8 mouse cellular contexts compared by ENCODE assay signal in genomic region chr2:31142505-31142904, GRCm38 (mm10). TPM values are rescaled to one million over a fixed set of nuclear protein-coding genes. Genes with fewer than 3 reads are reported as not detected.
DNase-seq lines count a peak whose midpoint lies in the region; ATAC-seq and TF ChIP-seq lines count a peak whose summit lies in the region.

No protein-coding gene starts in this region.

- peak overlapping the region; percentile 93 for H3K4me3 ChIP-seq in lung, embryonic 14.5 days (ENCODE audit: low read depth, low read length)
- peak overlapping the region; percentile 90 for H3K4me3 ChIP-seq in embryonic facial prominence, embryonic 13.5 days
- peak overlapping the region; percentile 85 for H3K4me3 ChIP-seq in intestine, embryonic 14.5 days (ENCODE audit: low read depth, low read length)
- H3K4me3 ChIP-seq in midbrain, embryonic 16.5 days (ENCODE audit: low read depth, low read length), result peak overlapping the region; percentile 75

- H3K36me3 ChIP-seq in lung, embryonic 14.5 days (ENCODE audit: insufficient read depth), result peaks cover 10% of the 10 kb centered on the region; the same call in 1 of the 2 replicates
- H3K36me3 ChIP-seq in embryonic facial prominence, embryonic 13.5 days, result peaks cover 14% of the 10 kb centered on the region
- peaks cover 13% of the 10 kb centered on the region for H3K36me3 ChIP-seq in intestine, embryonic 14.5 days (ENCODE audit: control insufficient read depth, insufficient read depth, low read length)
- H3K36me3 ChIP-seq in midbrain, embryonic 16.5 days (ENCODE audit: control insufficient read depth, insufficient read depth, low read length), result peaks cover 6% of the 10 kb centered on the region; the same call in 1 of the 2 replicates

- H3K27ac ChIP-seq in lung, embryonic 14.5 days (ENCODE audit: low read depth), result no peak overlapping the region
- peak overlapping the region; percentile 51 for H3K27ac ChIP-seq in embryonic facial prominence, embryonic 13.5 days
- H3K27ac ChIP-seq in intestine, embryonic 14.5 days (ENCODE audit: low read depth), result peak overlapping the region; percentile 87
- H3K27ac ChIP-seq in midbrain, embryonic 16.5 days (ENCODE audit: low read length), result peak overlapping the region; percentile 84

- intact Hi-C loops in left cerebral cortex, postnatal 10 days (cut with DNase I), result loop anchor here (10.0 kb wide), 2 partner anchors 88 to 118 kb away; no protein-coding TSS in a partner anchor

- no peaks in the 10 kb centered on the region for H3K9me3 ChIP-seq in lung, embryonic 14.5 days (ENCODE audit: low read depth, low read length)
- no peaks in the 10 kb centered on the region for H3K9me3 ChIP-seq in embryonic facial prominence, embryonic 13.5 days
- no peaks in the 10 kb centered on the region for H3K9me3 ChIP-seq in intestine, embryonic 14.5 days (ENCODE audit: control insufficient read depth, low read length)
- no peaks in the 10 kb centered on the region for H3K9me3 ChIP-seq in midbrain, embryonic 16.5 days (replicated peaks; ENCODE audit: control insufficient read depth, low read length, poor library complexity, severe bottlenecking)

- peak overlapping the region; percentile 92 for H3K4me2 ChIP-seq in lung, embryonic 14.5 days
- H3K4me2 ChIP-seq in embryonic facial prominence, embryonic 13.5 days, result peak overlapping the region; percentile 92
- H3K4me2 ChIP-seq in intestine, embryonic 14.5 days (ENCODE audit: low read length), result peak overlapping the region; percentile 93
- peak overlapping the region; percentile 87 for H3K4me2 ChIP-seq in midbrain, embryonic 16.5 days (ENCODE audit: low read length)

- no peak for DNase-seq in lung, embryonic 14.5 days
- DNase-seq in lung, postnatal 14 days, result no peak
- DNase-seq in intestine, embryonic 14.5 days (ENCODE audit: low spot score), result no peak
- no peak for DNase-seq in left cerebral cortex, postnatal 10 days (ENCODE audit: extremely low spot score in 1 of 2, low spot score in 2 of 2)
- no peak for DNase-seq in layer of hippocampus, postnatal 10 days (ENCODE audit: low spot score in 2 of 2)
- no peak for DNase-seq in adrenal gland, adult (ENCODE audit: inconsistent age in 2 of 2, low spot score in 1 of 2)

- WGBS in lung, embryonic 14.5 days, result 20% methylated on average over 3 of the region's 3 CpGs
- 29% methylated on average over 3 of the region's 3 CpGs for WGBS in embryonic facial prominence, embryonic 13.5 days
- WGBS in intestine, embryonic 14.5 days, result 13% methylated on average over 3 of the region's 3 CpGs
- 29% methylated on average over 3 of the region's 3 CpGs for WGBS in midbrain, embryonic 16.5 days

- H3K4me1 ChIP-seq in lung, embryonic 14.5 days (ENCODE audit: insufficient read depth), result peaks cover 11% of the 10 kb centered on the region; the same call in 1 of the 2 replicates
- peaks cover 32% of the 10 kb centered on the region for H3K4me1 ChIP-seq in embryonic facial prominence, embryonic 13.5 days
- H3K4me1 ChIP-seq in intestine, embryonic 14.5 days (replicated peaks; ENCODE audit: control insufficient read depth, insufficient read depth, low read length), result peaks cover 20% of the 10 kb centered on the region
- H3K4me1 ChIP-seq in midbrain, embryonic 16.5 days (ENCODE audit: control insufficient read depth, insufficient read depth, low read length), result peaks cover 10% of the 10 kb centered on the region

- peak; percentile 17; the same call in 1 of the 2 replicates for TF ChIP-seq CTCF in lung, embryonic 14.5 days (IDR thresholded peaks at IDR 0.05; ENCODE audit: low read depth)

- peak overlapping the region; percentile 85 for H3K9ac ChIP-seq in lung, embryonic 14.5 days
- H3K9ac ChIP-seq in embryonic facial prominence, embryonic 13.5 days, result peak overlapping the region; percentile 96
- H3K9ac ChIP-seq in intestine, embryonic 14.5 days (ENCODE audit: low read length), result peak overlapping the region; percentile 93; the same call in 1 of the 2 replicates
- 0 out of 2 replicates have a peak overlapping the region, but pooled peaks have one; percentile 96 for H3K9ac ChIP-seq in midbrain, embryonic 16.5 days (ENCODE audit: low read depth, low read length)

- no peaks in the 10 kb centered on the region for H3K27me3 ChIP-seq in lung, embryonic 14.5 days (ENCODE audit: insufficient read depth, low read length)
- H3K27me3 ChIP-seq in embryonic facial prominence, embryonic 13.5 days, result no peaks in the 10 kb centered on the region
- H3K27me3 ChIP-seq in intestine, embryonic 14.5 days (replicated peaks; ENCODE audit: control insufficient read depth, insufficient read depth, low read length), result no peaks in the 10 kb centered on the region
- no peaks in the 10 kb centered on the region for H3K27me3 ChIP-seq in midbrain, embryonic 16.5 days (ENCODE audit: control insufficient read depth, insufficient read depth, low read depth, low read length)

- ATAC-seq in lung, embryonic 14.5 days (ENCODE audit: insufficient read depth), result no peak
- no peak for ATAC-seq in embryonic facial prominence, embryonic 13.5 days (ENCODE audit: insufficient number of reproducible peaks, insufficient read depth, low FRiP score, low TSS enrichment, low read depth)
- 0 out of 2 replicates have a peak, but pooled peaks have one; percentile 37 for ATAC-seq in intestine, embryonic 14.5 days (replicated peaks; ENCODE audit: low FRiP score, low TSS enrichment, low read depth)
- peak; percentile 46; the same call in 1 of the 2 replicates for ATAC-seq in midbrain, embryonic 16.5 days

RNA-seq across cellular contexts. Expression of gene Fnbp1, which starts 0.7 kb away (rescaled TPM):
- polyA plus RNA-seq in lung, embryonic 14.5 days (2014; fragmentation: Nextera tagmentation; extraction: Ambion mirVana), result 16.8 and 21.1 TPM in 2 replicates
- 29.4 and 33.0 TPM in 2 replicates for polyA plus RNA-seq in embryonic facial prominence, embryonic 13.5 days (2015; fragmentation: Nextera tagmentation; extraction: Ambion mirVana)
- polyA plus RNA-seq in intestine, embryonic 14.5 days (2014; fragmentation: Nextera tagmentation; extraction: Ambion mirVana), result 31.1 and 31.4 TPM in 2 replicates
- 31.5 and 33.2 TPM in 2 replicates for polyA plus RNA-seq in midbrain, embryonic 16.5 days (2015; fragmentation: Nextera tagmentation; extraction: Ambion mirVana)
- 10 to 100 TPM; 71.9 to 72.8 TPM for total RNA-seq in left cerebral cortex, postnatal 10 days (2021)
- 10 to 100 TPM; 90.2 to 99.0 TPM for total RNA-seq in layer of hippocampus, postnatal 10 days (2021)

RNA-seq across cellular contexts. Expression of gene Gpr107, which starts 9.6 kb away (rescaled TPM):
- polyA plus RNA-seq in lung, embryonic 14.5 days (2014; fragmentation: Nextera tagmentation; extraction: Ambion mirVana), result 23.6 and 24.9 TPM in 2 replicates
- polyA plus RNA-seq in embryonic facial prominence, embryonic 13.5 days (2015; fragmentation: Nextera tagmentation; extraction: Ambion mirVana), result 39.8 and 42.8 TPM in 2 replicates
- 26.9 and 35.0 TPM in 2 replicates for polyA plus RNA-seq in intestine, embryonic 14.5 days (2014; fragmentation: Nextera tagmentation; extraction: Ambion mirVana)
- 34.9 and 43.6 TPM in 2 replicates for polyA plus RNA-seq in midbrain, embryonic 16.5 days (2015; fragmentation: Nextera tagmentation; extraction: Ambion mirVana)
- 10 to 100 TPM; 50.2 to 61.9 TPM for total RNA-seq in left cerebral cortex, postnatal 10 days (2021)
- total RNA-seq in layer of hippocampus, postnatal 10 days (2021), result 10 to 100 TPM; 50.7 to 54.5 TPM

Comparison
In these comparisons a context has a peak if more than half of its experiments do, and no peak if none do; other contexts are left out.
1. ATAC-seq: peak in intestine, embryonic 14.5 days (single experiment) and midbrain, embryonic 16.5 days (single experiment); none in lung, embryonic 14.5 days (single experiment) and embryonic facial prominence, embryonic 13.5 days (single experiment).
2. Peak in every context shown above with its lines, with median percentiles within 50 percentile points of each other: H3K4me2 ChIP-seq, H3K4me3 ChIP-seq and H3K9ac ChIP-seq.